Mouse (Mus musculus) intestine, embryonic 15.5 days (tissue): ENCODE data around the gene Fam102a. TPM values are rescaled to one million over a fixed set of nuclear protein-coding genes. Genes with fewer than 3 reads are reported as not detected.
A peak's percentile ranks its signal among the peaks of the same experiment; 100 is the strongest.

Experiments used
- ATAC-seq: fragments of 200-750 bp; cut with Nextera tagmentation; 2 replicates; pipeline ENCODE4 v1.8.0; 2017; ENCODE audit warnings: moderate TSS enrichment, moderate library complexity
- H3K27ac ChIP-seq: fragments of 300-500 bp; sonication (generic); 2 replicates; pipeline ENCODE4 v1.5.1; 2015; ENCODE audit warnings: mild to moderate bottlenecking, inconsistent platforms
- H3K27me3 ChIP-seq: fragments of 300-500 bp; sonication (generic); replicated peaks from 2 replicates; pipeline ENCODE4 v1.6.1; 2015; ENCODE audit warnings: inconsistent platforms
- H3K36me3 ChIP-seq: fragments of 300-500 bp; sonication (generic); 2 replicates; pipeline ENCODE4 v1.6.1; 2015; ENCODE audit warnings: inconsistent platforms
- H3K4me1 ChIP-seq: fragments of 300-500 bp; sonication (generic); replicated peaks from 2 replicates; pipeline ENCODE4 v1.6.1; 2015; ENCODE audit warnings: inconsistent platforms
- H3K4me2 ChIP-seq: fragments of 300-500 bp; sonication (generic); replicated peaks from 2 replicates; pipeline ENCODE4 v1.6.1; 2015; ENCODE audit warnings: mild to moderate bottlenecking, inconsistent platforms
- H3K4me3 ChIP-seq: fragments of 300-500 bp; sonication (generic); replicated peaks from 2 replicates; pipeline ENCODE4 v1.5.1; 2015; ENCODE audit warnings: inconsistent platforms
- H3K9ac ChIP-seq: fragments of 300-500 bp; sonication (generic); 2 replicates; pipeline ENCODE4 v1.6.1; 2015; ENCODE audit warnings: inconsistent platforms
- H3K9me3 ChIP-seq: fragments of 300-500 bp; sonication (generic); 2 replicates; pipeline ENCODE4 v1.6.1; 2016; ENCODE audit warnings: inconsistent platforms
- WGBS: fragments of 180-500 bp; shearing (Covaris S2); methylation state at CpG from one replicate; pipeline ENCODE4 v1.1.7; 2015; 5-methylcytosine and 5-hydroxymethylcytosine counted together
- polyA plus RNA-seq: library from polyadenylated mRNA; unstranded; fragments of >200 nt; fragmentation: Nextera tagmentation; extraction: Ambion mirVana; gene quantifications from 2 replicates; pipeline ENCODE4 v1.2.1, GENCODE M21; 2015

Gene Fam102a
- polyA plus RNA-seq, 1 experiment from 2014 or later = 9.7 TPM

DNA sequence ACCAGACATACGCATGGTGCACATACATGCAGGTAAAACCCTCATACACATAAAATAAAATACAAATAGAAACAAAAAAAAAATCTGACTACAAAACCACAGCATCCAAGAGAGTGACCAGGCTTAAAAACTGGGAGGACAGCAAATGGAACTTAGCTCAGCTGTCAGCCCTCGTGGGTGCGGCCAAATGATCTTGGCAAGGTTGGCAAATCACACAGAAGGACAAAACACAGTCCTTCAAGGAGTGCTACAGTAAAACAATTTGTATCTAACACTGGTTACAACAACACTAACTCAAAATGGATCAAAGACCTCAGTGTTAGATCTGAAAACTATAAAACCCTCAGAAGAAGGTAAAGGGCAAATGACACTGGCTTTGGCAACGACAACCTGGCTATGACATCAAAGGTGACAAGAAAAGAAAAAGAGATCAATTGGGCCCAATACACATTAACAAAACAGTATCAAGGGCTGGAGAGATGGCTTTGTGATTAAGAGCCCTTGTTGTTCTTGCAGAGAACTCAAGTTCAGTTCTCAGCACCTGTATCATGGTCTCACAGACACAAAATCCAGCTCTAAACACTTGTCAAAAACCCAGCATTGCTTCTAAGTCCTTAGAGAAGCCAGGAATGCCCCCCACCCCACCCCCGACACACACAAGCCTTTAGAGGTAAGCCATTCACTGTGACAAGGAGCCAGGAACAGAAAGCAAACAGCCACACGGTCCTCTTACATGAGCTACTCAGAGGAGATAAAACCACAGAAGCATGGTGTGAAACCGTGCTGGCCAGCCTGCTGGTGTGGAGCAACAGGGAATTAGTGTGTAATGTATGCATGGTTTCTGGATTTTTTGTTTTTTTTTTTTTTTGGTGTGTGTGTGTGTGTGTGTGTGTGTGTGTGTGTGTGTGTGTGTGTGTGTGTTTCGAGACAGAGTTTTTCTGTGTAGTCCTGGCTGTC, 14.8 kb upstream of the Fam102a start:
- no peak for ATAC-seq
- WGBS = 72% methylated on average over 8 of the region's 8 CpGs
- H3K27ac ChIP-seq = no peak overlapping the region
- no peaks in the 10 kb centered on the region for H3K27me3 ChIP-seq
- H3K9me3 ChIP-seq = no peaks in the 10 kb centered on the region
- no peaks in the 10 kb centered on the region for H3K36me3 ChIP-seq
- no peak overlapping the region for H3K4me3 ChIP-seq
- peaks cover 3% of the 10 kb centered on the region; the same call in 1 of the 2 replicates for H3K4me1 ChIP-seq
- no peak overlapping the region for H3K4me2 ChIP-seq
- H3K9ac ChIP-seq = no peak overlapping the region

GRCm38 (mm10) chr2:32524536-32525031, 10.5 kb upstream of the Fam102a start:
- H3K27me3 ChIP-seq = no peaks in the 10 kb centered on the region
- H3K4me2 ChIP-seq = 0 out of 2 replicates have a peak overlapping the region, but pooled peaks have one; percentile 14
- no peaks in the 10 kb centered on the region for H3K36me3 ChIP-seq
- H3K9me3 ChIP-seq = no peaks in the 10 kb centered on the region
- peak overlapping the region; percentile 71 for H3K27ac ChIP-seq
- WGBS = 67% methylated on average over 13 of the region's 13 CpGs
- no peak overlapping the region for H3K9ac ChIP-seq
- peaks cover 7% of the 10 kb centered on the region; the same call in 1 of the 2 replicates for H3K4me1 ChIP-seq
- ATAC-seq = peak; percentile 94
- H3K4me3 ChIP-seq = no peak overlapping the region

DNA sequence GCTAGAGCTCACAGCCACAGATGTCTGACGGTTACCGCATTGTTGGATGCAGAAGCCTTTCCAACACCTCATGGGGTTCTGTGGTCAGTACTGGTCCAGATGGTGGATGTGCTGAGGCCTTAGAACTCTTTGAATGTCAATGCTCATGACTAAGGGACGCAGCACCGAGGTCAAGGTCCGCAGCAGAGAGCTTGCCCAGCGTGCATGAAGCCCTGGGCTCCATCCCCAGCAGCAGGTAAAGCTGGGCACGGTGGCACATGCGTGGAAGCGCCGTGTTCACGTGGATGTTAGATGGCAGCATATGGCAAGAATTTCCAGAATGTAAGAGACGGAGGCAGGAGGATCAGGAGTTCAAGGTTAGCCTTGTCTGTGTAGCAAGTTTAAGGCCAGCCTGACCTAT, 9.3 kb upstream of the Fam102a start:
- Histone ChIP-seq H3K27me3 (no peaks in the 10 kb centered on the region), H3K4me3 (no peak overlapping the region), H3K4me1 (peaks cover 7% of the 10 kb centered on the region; the same call in 1 of the 2 replicates), H3K4me2 (no peak overlapping the region), H3K9me3 (no peaks in the 10 kb centered on the region), H3K9ac (no peak overlapping the region), H3K36me3 (no peaks in the 10 kb centered on the region), H3K27ac (no peak overlapping the region)
- WGBS = 85% methylated on average over 12 of the region's 12 CpGs
- no peak for ATAC-seq

DNA sequence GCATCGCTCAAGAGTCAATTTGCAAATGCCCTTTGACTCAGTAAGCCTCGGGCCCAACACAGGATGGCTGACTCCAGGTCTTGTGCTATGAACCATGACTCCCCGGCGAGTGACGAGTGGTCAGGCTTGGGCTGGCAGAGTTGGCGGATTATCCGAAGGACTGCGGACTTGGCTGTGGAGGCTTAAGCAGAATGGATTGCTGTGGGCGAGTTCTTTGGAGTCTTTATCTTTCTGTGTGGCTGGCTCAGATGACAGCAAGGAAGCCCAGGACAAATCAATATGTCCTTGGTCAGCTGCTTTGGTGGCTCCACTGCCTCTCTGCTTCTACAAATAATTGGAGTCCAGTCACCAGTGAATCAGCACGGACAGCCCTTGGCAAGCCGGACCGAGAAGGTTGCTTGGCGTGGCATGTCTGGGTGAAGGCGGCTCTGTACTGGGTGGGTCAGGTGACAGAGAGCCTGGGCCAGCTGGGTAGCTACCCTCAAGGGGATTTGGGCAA, 7.6 kb upstream of the Fam102a start:
- Histone ChIP-seq H3K36me3 (no peaks in the 10 kb centered on the region), H3K4me2 (no peak overlapping the region), H3K9me3 (no peaks in the 10 kb centered on the region), H3K9ac (no peak overlapping the region), H3K4me3 (no peak overlapping the region), H3K4me1 (peaks cover 7% of the 10 kb centered on the region; the same call in 1 of the 2 replicates), H3K27ac (no peak overlapping the region), H3K27me3 (no peaks in the 10 kb centered on the region)
- WGBS = 80% methylated on average over 14 of the region's 14 CpGs
- ATAC-seq = no peak

GRCm38 (mm10) chr2:32528326-32528725, 6.8 kb upstream of the Fam102a start:
- no peaks in the 10 kb centered on the region for H3K36me3 ChIP-seq
- WGBS = 73% methylated on average over 1 of the region's 1 CpGs
- H3K4me2 ChIP-seq = no peak overlapping the region
- H3K27ac ChIP-seq = no peak overlapping the region
- no peaks in the 10 kb centered on the region for H3K9me3 ChIP-seq
- no peak for ATAC-seq
- H3K4me1 ChIP-seq = peaks cover 10% of the 10 kb centered on the region
- no peak overlapping the region for H3K4me3 ChIP-seq
- H3K27me3 ChIP-seq = no peaks in the 10 kb centered on the region
- H3K9ac ChIP-seq = no peak overlapping the region

DNA sequence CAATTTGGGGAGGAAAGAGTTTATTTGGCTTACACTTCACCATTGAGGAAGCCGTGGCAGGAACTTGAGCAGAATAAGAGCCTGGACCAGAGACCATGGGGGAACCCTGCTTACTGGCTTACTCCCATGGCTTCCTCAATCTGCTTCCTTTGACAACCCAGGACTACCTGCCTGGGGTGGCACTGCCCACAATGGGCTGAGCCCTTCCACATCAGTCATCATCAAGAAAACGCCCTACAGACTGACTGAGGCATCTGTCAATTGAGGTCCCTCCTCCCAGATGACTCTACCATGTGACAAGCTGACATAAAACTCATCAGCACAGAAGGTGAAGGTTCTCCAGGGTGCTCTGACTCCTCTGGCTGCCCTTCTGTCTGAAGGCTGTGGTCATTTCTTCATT, 4.7 kb upstream of the Fam102a start:
- no peaks in the 10 kb centered on the region for H3K36me3 ChIP-seq
- no peak overlapping the region for H3K4me2 ChIP-seq
- H3K27ac ChIP-seq = no peak overlapping the region
- H3K9me3 ChIP-seq = no peaks in the 10 kb centered on the region
- no peak for ATAC-seq
- no peak overlapping the region for H3K9ac ChIP-seq
- H3K27me3 ChIP-seq = no peaks in the 10 kb centered on the region
- 78% methylated on average over 2 of the region's 2 CpGs for WGBS
- H3K4me1 ChIP-seq = peaks cover 13% of the 10 kb centered on the region; the same call in 1 of the 2 replicates
- no peak overlapping the region for H3K4me3 ChIP-seq

- Histone ChIP-seq H3K27ac (no peak overlapping the region), H3K9me3 (no peaks in the 10 kb centered on the region)
Measured at GRCm38 (mm10) chr2:32533163-32533562, 2.0 kb upstream of the Fam102a start.

DNA sequence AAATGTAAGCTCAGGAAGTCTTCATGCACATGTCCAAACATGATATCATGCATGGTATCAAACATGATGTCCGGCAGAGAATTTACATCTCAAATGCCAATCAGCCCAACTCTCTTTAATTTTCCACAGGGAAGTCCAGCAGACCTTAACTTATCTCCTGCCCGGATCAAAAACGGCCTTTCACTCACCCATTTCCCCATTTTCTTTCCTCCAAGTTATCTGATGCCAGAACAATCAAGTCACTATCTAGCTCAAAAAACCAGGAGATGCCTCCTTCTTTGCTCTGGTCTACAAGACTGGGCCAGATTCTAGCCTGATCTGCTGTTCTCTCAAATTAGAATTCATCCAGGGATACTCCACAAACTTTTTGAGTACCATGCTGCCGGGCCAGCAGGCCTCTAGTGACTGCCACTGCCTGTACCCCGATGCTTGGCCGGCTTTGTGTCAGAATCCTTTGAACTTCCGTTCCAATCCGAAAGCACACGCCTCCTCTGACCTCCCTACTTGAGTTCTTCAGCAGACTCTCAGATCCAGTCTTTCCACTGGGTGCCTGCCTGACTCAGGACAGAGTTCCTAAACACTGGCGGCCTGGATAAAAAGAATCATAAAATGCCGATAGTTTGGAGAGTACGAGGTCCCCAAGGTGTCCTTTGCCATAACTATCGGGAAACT, 935 bp upstream of the Fam102a start:
- Histone ChIP-seq H3K4me2 (peak overlapping the region; percentile 83), H3K27ac (peak overlapping the region; percentile 95), H3K36me3 (no peaks in the 10 kb centered on the region), H3K4me1 (peaks cover 33% of the 10 kb centered on the region), H3K9ac (peak overlapping the region; percentile 43), H3K4me3 (peak overlapping the region; percentile 92), H3K9me3 (no peaks in the 10 kb centered on the region), H3K27me3 (no peaks in the 10 kb centered on the region)
- ATAC-seq = peak; percentile 18
- 10% methylated on average over 13 of the region's 13 CpGs for WGBS

More at GRCm38 (mm10) chr2:32533163-32533562, 2.0 kb upstream of the Fam102a start:
- Histone ChIP-seq H3K27me3 (no peaks in the 10 kb centered on the region), H3K4me1 (peaks cover 22% of the 10 kb centered on the region), H3K36me3 (no peaks in the 10 kb centered on the region), H3K9ac (no peak overlapping the region), H3K4me2 (no peak overlapping the region), H3K4me3 (no peak overlapping the region)
- ATAC-seq = no peak
- 87% methylated on average over 2 of the region's 2 CpGs for WGBS

DNA sequence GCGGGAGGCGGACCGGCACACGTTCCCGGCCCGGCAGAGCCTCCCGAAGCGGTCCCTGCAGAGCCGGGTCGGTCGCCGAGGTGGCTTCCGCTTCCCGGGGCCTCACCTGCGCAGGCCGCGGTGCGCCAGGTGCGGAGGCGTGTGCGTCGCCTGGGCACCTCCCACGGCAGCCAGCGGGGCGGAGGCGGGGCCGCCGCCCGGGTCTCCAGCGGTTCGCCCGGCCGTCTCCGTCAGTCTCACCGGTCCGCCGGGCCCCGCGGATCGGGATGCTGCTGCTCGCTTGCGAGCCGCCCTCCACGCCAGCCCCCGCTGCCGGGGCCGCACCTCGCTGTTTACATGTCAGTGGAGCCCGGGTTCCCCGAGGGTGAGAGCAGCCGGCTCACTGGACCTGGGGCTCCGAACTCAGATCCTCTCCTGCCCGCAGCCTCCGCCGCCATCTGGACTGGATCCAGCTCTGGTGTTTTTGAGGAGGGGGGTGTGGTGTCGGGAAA, 414 bp downstream of the Fam102a start:
- Histone ChIP-seq H3K27me3 (no peaks in the 10 kb centered on the region), H3K9ac (peak overlapping the region; percentile 99), H3K4me3 (peak overlapping the region; percentile 92), H3K9me3 (no peaks in the 10 kb centered on the region), H3K4me1 (peaks cover 42% of the 10 kb centered on the region), H3K4me2 (peak overlapping the region; percentile 83), H3K36me3 (no peaks in the 10 kb centered on the region), H3K27ac (peak overlapping the region; percentile 100)
- ATAC-seq = peak; percentile 82
- WGBS = under 1% methylated on average over 56 of the region's 56 CpGs

- ATAC-seq = no peak
- no peaks in the 10 kb centered on the region for H3K9me3 ChIP-seq
- H3K4me1 ChIP-seq = peaks cover 42% of the 10 kb centered on the region
- H3K27ac ChIP-seq = peak overlapping the region; percentile 100
- peak overlapping the region; percentile 83 for H3K4me2 ChIP-seq
- H3K36me3 ChIP-seq = no peaks in the 10 kb centered on the region
- WGBS = under 1% methylated on average over 14 of the region's 14 CpGs
- peak overlapping the region; percentile 99 for H3K9ac ChIP-seq
- no peaks in the 10 kb centered on the region for H3K27me3 ChIP-seq
- H3K4me3 ChIP-seq = peak overlapping the region; percentile 92
Measured at GRCm38 (mm10) chr2:32536086-32536633, 1.0 kb downstream of the Fam102a start.

DNA sequence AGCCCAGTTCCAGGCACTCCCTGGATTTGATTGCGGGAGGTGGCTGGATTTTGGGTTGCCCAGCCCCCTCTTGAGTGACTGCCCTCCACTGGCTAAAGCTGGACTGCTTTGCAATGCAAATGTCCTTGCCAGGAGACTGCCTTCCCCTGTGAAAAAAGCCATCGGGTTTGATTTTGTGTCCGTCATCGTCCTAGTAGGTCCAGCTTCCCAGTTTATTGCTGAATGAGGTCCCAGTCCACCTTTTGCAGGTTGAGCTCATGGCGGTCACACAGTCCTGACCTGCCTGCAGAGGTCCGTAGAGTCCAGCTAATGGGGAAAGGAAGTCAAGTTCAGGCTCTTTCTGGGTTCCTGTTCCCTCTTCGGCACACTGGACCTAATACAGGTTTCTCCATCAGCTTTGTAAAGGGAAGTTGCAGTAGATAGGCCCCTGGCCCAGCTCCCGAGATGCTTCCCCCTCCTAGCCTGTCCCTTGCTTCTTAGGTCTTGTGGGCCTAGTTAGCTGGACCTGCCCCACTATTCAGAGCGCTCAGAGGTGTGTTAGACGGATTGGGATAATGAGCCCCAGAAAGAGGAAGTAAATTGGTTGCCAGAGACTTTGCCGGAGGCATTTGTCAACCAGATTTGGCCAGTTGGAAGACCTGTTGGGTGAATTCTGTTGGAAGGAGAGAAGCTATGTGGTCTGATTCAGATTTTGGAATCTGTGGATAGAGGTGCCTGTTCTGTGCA, 1.7 kb downstream of the Fam102a start:
- ATAC-seq = no peak
- Histone ChIP-seq H3K4me3 (peak overlapping the region; percentile 92), H3K36me3 (no peaks in the 10 kb centered on the region), H3K4me2 (peak overlapping the region; percentile 83), H3K27ac (peak overlapping the region; percentile 69), H3K9me3 (no peaks in the 10 kb centered on the region), H3K9ac (peak overlapping the region; percentile 99), H3K4me1 (peaks cover 42% of the 10 kb centered on the region), H3K27me3 (no peaks in the 10 kb centered on the region)
- WGBS = 9% methylated on average over 11 of the region's 11 CpGs
